Mouse (Mus musculus): ENCODE measurements at regions not wholly inside any gene's neighbourhood (a gene's known extent, or its start where the extent isn't known, plus 50 kb on each side); places are given as distances from the start of the nearest gene placed in this dataset.

DNA sequence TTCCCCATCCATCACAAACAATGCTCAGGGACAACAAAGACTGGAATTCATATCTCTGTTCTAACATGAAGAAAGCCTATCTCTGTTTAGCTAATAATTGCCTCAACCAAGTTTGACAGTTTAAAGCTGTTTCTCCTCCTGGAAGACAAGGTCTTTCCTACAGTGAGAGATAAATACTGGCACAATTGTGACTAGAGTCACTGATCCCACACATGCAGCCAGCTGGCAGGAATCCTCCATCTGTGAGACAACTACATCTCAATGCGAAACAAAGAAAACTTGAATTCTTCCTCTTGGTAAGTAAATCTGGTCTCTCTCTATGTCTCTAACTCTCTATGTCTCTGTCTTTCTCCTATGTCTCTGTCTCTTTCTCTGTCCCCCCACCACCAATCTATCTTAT is 239.1 kb upstream of the Nsun2 start:
- H3K9ac ChIP-seq: no peak overlapping the region
- H3K9me3 ChIP-seq (replicated peaks): no peaks in the 10 kb centered on the region
- WGBS: 85% methylated on average over 1 of the region's 1 CpGs
- no peak for ATAC-seq (ENCODE audit: insufficient number of reproducible peaks, low FRiP score)
- H3K27me3 ChIP-seq (replicated peaks): no peaks in the 10 kb centered on the region
- no peak overlapping the region for H3K4me2 ChIP-seq
- no peak overlapping the region for H3K4me3 ChIP-seq
- no peak overlapping the region for H3K27ac ChIP-seq (ENCODE audit: poor library complexity, severe bottlenecking)
- H3K36me3 ChIP-seq: no peaks in the 10 kb centered on the region
- no peaks in the 10 kb centered on the region for H3K4me1 ChIP-seq (replicated peaks)

DNA sequence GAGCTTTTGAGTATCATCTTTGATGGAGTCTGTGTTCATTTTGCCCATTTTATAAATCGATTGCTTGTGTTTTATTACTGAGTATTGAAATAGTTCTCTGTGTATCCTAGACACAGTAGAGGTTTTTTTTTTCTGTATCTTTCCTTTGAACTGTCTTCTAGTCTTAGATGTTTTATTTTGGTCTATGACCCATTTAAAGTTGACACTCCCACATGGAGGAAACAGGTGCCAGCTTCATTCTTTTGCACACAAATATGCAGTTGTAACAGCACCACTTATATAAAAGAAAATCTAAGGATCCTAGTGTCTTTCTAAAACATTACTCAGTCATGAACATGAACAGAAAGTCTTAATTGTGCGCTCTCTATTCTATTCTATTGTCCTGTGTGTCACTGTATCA is 230.2 kb upstream of the Nsun2 start:
- Histone ChIP-seq H3K36me3 (no peaks in the 10 kb centered on the region), H3K4me1 (replicated peaks) (no peaks in the 10 kb centered on the region), H3K9me3 (replicated peaks) (no peaks in the 10 kb centered on the region), H3K4me3 (no peak overlapping the region), H3K27me3 (replicated peaks) (no peaks in the 10 kb centered on the region), H3K27ac (ENCODE audit: poor library complexity, severe bottlenecking) (no peak overlapping the region), H3K9ac (no peak overlapping the region), H3K4me2 (no peak overlapping the region)
- ATAC-seq (ENCODE audit: insufficient number of reproducible peaks, low FRiP score): no peak
- 71% methylated on average over 2 of the region's 2 CpGs for WGBS

DNA sequence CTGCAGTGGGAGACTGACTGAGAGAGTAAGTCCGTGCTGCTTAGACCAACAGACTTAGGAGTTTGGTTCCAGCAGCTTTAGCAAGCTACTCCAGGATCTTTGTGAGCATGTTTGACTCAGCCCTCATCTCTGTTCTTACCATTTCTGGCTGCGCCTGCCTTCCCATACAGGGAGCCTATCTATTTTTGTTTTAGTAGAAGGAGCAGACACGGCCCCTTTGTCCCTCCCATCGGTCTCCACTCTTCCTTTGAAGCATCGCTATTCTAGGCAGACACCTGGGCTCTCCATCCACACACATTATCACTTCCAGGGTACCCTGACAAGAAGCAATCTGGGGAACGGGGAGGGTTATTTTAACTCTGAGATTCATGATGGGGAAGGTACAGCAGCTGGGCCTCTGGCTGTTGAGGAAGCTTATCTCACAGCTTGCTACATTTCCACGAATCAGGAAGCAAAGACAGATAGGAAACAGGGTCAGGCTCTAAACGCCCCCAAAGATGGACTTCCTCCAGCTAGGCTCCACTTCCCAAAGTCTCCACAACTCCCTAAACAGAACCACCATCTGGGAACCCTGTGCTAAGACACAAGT is 203.0 kb upstream of the Nsun2 start:
- Histone ChIP-seq H3K4me3 (no peak overlapping the region), H3K4me1 (replicated peaks) (peaks cover 8% of the 10 kb centered on the region), H3K4me2 (peak overlapping the region; percentile 28; the same call in 1 of the 2 replicates), H3K27me3 (replicated peaks) (no peaks in the 10 kb centered on the region), H3K9ac (no peak overlapping the region), H3K27ac (ENCODE audit: poor library complexity, severe bottlenecking) (no peak overlapping the region), H3K9me3 (replicated peaks) (no peaks in the 10 kb centered on the region), H3K36me3 (no peaks in the 10 kb centered on the region)
- no peak for ATAC-seq (ENCODE audit: insufficient number of reproducible peaks, low FRiP score)
- 30% methylated on average over 8 of the region's 8 CpGs for WGBS

DNA sequence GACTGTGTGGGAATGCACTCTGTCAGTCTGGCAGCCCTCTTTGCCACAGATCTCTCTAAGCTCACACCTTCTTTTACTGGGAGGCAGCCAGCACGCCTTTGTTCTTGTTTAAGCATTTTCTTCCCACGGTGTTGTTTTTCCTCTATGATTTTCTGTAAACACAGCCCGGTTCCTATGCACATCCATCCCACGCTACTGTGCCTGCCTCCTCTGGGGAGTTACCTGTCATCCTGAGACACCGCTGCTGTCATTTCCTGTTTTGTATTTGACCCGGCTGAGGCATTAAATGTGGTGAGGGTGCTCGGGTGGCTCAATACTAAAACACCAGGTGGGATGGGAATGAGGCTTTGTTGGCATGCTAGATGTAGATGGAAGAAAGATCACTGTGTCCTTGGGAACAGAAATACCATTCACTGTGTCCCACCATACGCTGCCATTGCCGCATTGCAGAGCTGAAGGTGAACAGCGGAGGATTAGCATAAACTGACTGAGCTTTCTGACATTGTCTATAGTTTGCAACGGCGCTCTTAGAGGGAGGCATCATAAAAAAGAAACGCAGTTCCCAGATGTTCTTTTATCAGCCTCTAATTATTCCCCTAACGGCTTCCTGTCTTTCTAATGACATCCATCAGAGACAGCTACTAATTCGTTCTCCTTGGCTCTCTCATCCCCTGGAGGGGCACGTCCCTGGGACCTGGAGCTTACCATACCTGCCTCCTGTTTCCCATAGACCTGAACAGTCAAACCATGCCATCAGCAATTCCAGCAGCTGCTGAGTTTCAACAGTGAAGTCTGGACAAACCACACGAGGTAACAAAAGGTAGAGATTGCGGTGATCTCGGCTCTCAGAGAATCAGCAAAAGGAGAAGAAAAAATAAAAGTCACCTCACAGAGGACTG is 201.8 kb upstream of the Nsun2 start:
- Histone ChIP-seq H3K36me3 (no peaks in the 10 kb centered on the region), H3K4me2 (no peak overlapping the region), H3K9ac (no peak overlapping the region), H3K4me3 (no peak overlapping the region), H3K27ac (ENCODE audit: poor library complexity, severe bottlenecking) (no peak overlapping the region), H3K27me3 (replicated peaks) (no peaks in the 10 kb centered on the region), H3K4me1 (replicated peaks) (peaks cover 8% of the 10 kb centered on the region), H3K9me3 (replicated peaks) (no peaks in the 10 kb centered on the region)
- no peak for ATAC-seq (ENCODE audit: insufficient number of reproducible peaks, low FRiP score)
- 69% methylated on average over 19 of the region's 19 CpGs for WGBS

DNA sequence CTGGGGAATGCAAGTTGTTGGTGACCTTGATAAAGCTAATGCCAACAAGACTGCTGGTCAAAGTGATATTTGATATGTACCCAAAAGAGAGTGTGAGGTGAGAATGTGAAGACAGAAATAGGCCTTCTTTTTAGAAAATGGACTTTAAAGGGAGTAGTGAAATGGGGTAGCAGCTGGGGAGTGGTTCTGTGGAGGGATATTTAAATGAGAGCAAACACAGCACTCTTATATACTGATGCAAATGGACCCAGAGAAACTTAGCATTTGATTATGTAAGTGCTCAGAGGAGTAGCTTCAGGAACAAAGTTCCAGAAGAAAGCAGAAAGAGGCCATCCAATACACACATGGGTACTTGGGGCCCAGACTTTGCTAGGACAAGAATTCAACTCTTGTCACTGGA is 189.7 kb upstream of the Nsun2 start:
- Histone ChIP-seq H3K27ac (ENCODE audit: poor library complexity, severe bottlenecking) (no peak overlapping the region), H3K36me3 (no peaks in the 10 kb centered on the region), H3K4me1 (replicated peaks) (no peaks in the 10 kb centered on the region), H3K27me3 (replicated peaks) (no peaks in the 10 kb centered on the region), H3K4me3 (no peak overlapping the region), H3K9me3 (replicated peaks) (peaks cover 8% of the 10 kb centered on the region; the same call in 1 of the 2 replicates), H3K4me2 (no peak overlapping the region), H3K9ac (no peak overlapping the region)
- no peak for ATAC-seq (ENCODE audit: insufficient number of reproducible peaks, low FRiP score)

DNA sequence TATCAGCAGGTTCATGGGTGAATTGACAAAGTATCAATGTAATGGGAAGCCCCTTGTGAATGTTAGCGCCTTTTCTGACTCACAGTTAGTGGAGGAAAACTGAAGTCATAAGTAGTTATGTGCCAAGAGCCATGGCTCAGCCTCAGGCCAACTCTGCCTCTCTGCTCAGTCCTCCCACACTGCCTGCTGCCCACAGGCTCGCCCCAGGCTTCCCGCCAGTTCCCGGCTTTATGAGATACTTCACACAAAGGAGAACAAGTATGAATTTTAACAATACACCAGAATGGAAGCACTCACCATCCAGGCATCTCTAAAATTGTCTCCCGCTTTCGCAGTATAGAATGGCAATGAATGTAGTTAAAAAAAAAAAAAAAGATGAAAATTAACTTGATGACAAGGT is 176.1 kb upstream of the Nsun2 start:
- ATAC-seq (ENCODE audit: insufficient number of reproducible peaks, low FRiP score): no peak
- no peak overlapping the region for H3K4me3 ChIP-seq
- H3K9ac ChIP-seq: no peak overlapping the region
- WGBS: 79% methylated on average over 6 of the region's 6 CpGs
- H3K4me2 ChIP-seq: no peak overlapping the region
- no peaks in the 10 kb centered on the region for H3K36me3 ChIP-seq
- H3K4me1 ChIP-seq (replicated peaks): no peaks in the 10 kb centered on the region
- no peaks in the 10 kb centered on the region for H3K9me3 ChIP-seq (replicated peaks)
- no peaks in the 10 kb centered on the region for H3K27me3 ChIP-seq (replicated peaks)
- H3K27ac ChIP-seq (ENCODE audit: poor library complexity, severe bottlenecking): no peak overlapping the region

DNA sequence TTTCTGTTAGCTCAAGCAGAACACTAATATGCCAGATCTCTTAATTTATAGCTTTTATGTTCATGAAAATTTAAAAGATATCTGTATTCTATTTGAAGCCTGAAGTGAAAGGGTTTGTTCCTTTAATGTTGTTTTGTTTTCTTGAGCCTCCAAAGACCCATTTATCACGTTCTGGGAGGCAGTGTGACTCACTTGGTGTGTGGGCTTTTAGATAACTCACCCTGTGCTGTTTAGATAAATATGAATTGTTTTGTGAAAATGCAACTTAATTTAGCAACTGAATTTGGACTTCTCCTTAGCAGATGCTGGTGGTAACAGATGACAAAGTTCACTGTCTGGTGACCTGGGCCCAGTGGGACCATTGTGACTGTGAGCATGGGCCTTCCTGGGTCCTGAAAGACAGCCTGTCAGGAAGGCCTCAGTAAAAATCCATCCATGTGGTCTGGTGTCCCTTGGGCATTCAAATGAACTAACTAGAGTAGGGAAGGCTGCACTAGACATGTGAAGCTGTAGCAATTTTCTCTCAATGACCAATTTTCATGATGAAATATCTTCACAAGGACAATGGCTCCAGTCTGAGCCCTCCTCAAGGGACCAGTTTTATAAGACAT is 167.6 kb upstream of the Nsun2 start:
- no peaks in the 10 kb centered on the region for H3K27me3 ChIP-seq (replicated peaks)
- no peak overlapping the region for H3K4me3 ChIP-seq
- no peaks in the 10 kb centered on the region for H3K4me1 ChIP-seq (replicated peaks)
- WGBS: 21% methylated on average over 1 of the region's 1 CpGs
- H3K4me2 ChIP-seq: no peak overlapping the region
- H3K27ac ChIP-seq (ENCODE audit: poor library complexity, severe bottlenecking): no peak overlapping the region
- H3K9me3 ChIP-seq (replicated peaks): peaks cover 11% of the 10 kb centered on the region
- no peaks in the 10 kb centered on the region for H3K36me3 ChIP-seq
- ATAC-seq (ENCODE audit: insufficient number of reproducible peaks, low FRiP score): no peak
- no peak overlapping the region for H3K9ac ChIP-seq

DNA sequence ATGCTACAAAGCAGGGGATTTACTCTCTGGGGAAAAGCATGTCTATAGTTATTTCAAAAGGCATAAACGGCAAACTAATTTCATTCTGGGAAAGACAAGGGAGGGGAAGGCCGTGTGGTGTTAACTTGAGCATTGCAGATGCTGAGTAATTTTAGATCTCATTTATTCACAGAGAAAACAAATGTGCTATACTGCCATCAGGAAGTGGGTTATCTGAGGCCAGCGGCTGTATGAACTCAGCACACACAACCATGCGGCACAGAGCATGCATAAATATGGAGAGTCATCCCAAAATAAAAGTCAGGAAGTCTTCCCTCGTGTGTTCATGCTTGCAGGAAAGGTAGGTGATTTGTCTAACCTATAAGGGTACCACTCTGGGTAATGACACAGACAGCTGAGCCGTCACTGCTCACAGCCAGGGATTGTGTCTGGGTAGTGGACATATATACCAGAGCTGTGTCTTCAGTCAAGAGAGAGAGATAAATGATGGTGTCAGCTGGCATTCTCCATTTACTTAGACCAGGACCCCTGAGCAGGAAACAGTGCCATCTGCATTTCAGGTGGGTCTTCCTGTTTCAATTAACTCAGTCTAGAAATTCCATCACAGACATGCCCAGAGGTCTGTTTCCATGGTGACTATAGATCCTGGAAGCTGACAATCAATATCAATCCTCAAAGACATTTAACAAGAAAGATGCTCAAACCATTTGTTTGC is 160.3 kb upstream of the Nsun2 start:
- no peak for ATAC-seq (ENCODE audit: insufficient number of reproducible peaks, low FRiP score)

DNA sequence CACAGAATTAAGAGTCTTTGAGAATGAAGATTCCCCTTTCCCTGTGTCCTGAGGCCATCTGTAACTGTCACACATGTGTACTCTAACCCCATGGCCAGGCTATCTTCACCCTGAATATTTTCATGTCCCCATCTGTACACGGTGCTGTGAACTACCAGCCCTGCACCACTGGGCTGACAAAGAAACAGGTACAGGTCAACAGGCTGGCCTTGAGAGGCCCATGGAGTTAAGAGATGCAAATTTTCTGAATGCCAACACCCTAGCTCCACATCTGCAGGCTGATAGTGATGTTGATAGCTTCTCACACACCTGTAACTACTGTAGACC is 159.8 kb upstream of the Nsun2 start:
- H3K4me2 ChIP-seq: no peak overlapping the region
- no peak overlapping the region for H3K27ac ChIP-seq (ENCODE audit: poor library complexity, severe bottlenecking)
- no peak overlapping the region for H3K4me3 ChIP-seq
- H3K4me1 ChIP-seq (replicated peaks): no peaks in the 10 kb centered on the region
- no peak for ATAC-seq (ENCODE audit: insufficient number of reproducible peaks, low FRiP score)
- H3K36me3 ChIP-seq: no peaks in the 10 kb centered on the region
- WGBS: 58% methylated on average over 1 of the region's 1 CpGs
- 0 out of 2 replicates have a peak, but pooled peaks cover 3% of the 10 kb centered on the region for H3K9me3 ChIP-seq (replicated peaks)
- no peak overlapping the region for H3K9ac ChIP-seq
- no peaks in the 10 kb centered on the region for H3K27me3 ChIP-seq (replicated peaks)

More for the DNA sequence above, 160.3 kb upstream of the Nsun2 start:
- no peak overlapping the region for H3K4me2 ChIP-seq
- no peaks in the 10 kb centered on the region for H3K4me1 ChIP-seq (replicated peaks)
- no peak overlapping the region for H3K27ac ChIP-seq (ENCODE audit: poor library complexity, severe bottlenecking)
- H3K9ac ChIP-seq: no peak overlapping the region
- H3K9me3 ChIP-seq (replicated peaks): peaks cover 6% of the 10 kb centered on the region; the same call in 1 of the 2 replicates
- H3K4me3 ChIP-seq: no peak overlapping the region
- 63% methylated on average over 6 of the region's 6 CpGs for WGBS
- no peaks in the 10 kb centered on the region for H3K36me3 ChIP-seq
- H3K27me3 ChIP-seq (replicated peaks): no peaks in the 10 kb centered on the region

DNA sequence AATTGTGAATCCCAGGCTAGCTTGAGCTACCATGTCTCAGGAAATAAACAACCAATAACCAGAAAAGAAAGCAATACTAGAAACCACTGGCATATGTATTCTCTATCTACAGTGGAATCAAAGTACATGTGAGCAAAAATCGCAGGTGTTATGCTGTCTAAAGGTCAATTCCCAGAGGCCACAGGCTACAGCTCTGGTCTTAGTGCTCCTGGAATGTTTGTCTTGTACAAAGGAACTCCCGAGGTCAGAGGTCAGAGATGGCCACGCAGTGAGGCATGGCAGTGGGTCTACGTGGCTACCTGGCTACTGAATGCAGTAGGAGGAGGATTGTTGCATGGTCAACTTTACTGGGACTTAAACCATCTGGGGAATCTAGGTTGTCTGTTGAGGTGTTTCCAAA is 153.1 kb upstream of the Nsun2 start:
- no peak overlapping the region for H3K4me2 ChIP-seq
- no peak overlapping the region for H3K4me3 ChIP-seq
- no peak overlapping the region for H3K27ac ChIP-seq (ENCODE audit: poor library complexity, severe bottlenecking)
- H3K9ac ChIP-seq: no peak overlapping the region
- 70% methylated on average over 4 of the region's 4 CpGs for WGBS
- no peaks in the 10 kb centered on the region for H3K36me3 ChIP-seq
- H3K27me3 ChIP-seq (replicated peaks): no peaks in the 10 kb centered on the region
- H3K4me1 ChIP-seq (replicated peaks): no peaks in the 10 kb centered on the region
- H3K9me3 ChIP-seq (replicated peaks): no peaks in the 10 kb centered on the region
- ATAC-seq (ENCODE audit: insufficient number of reproducible peaks, low FRiP score): no peak

DNA sequence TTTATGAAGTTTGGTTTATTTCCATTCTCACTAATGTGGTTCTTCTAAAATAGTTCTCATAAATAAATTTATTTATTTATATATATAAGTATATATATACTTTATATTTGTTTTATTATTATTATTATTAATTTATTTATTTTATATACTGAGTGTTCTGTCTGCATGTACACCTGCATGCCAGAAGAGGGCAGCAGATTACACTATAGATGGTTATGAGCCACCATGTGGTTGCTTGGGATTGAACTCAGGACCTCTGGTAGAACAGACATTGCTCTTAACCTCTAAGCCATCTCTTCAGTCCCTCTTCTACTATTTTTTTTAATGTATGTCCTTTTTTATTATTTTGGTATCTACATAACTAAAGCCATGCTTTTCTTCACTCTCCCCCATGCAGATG is 148.8 kb upstream of the Nsun2 start:
- H3K4me3 ChIP-seq: no peak overlapping the region
- no peaks in the 10 kb centered on the region for H3K4me1 ChIP-seq (replicated peaks)
- H3K27ac ChIP-seq (ENCODE audit: poor library complexity, severe bottlenecking): no peak overlapping the region
- no peak for ATAC-seq (ENCODE audit: insufficient number of reproducible peaks, low FRiP score)
- H3K9ac ChIP-seq: no peak overlapping the region
- no peaks in the 10 kb centered on the region for H3K27me3 ChIP-seq (replicated peaks)
- no peaks in the 10 kb centered on the region for H3K9me3 ChIP-seq (replicated peaks)
- no peaks in the 10 kb centered on the region for H3K36me3 ChIP-seq
- H3K4me2 ChIP-seq: no peak overlapping the region

All from heart, embryonic 12.5 days (tissue).